Mouse (Mus musculus): ENCODE results near the gene Aip. TPM values are rescaled to one million over a fixed set of nuclear protein-coding genes. Genes with fewer than 3 reads are reported as not detected.

Aip gene
- total RNA-seq, 2 experiments from 2014 or later, result 20.9 to 52.1 TPM

DNA sequence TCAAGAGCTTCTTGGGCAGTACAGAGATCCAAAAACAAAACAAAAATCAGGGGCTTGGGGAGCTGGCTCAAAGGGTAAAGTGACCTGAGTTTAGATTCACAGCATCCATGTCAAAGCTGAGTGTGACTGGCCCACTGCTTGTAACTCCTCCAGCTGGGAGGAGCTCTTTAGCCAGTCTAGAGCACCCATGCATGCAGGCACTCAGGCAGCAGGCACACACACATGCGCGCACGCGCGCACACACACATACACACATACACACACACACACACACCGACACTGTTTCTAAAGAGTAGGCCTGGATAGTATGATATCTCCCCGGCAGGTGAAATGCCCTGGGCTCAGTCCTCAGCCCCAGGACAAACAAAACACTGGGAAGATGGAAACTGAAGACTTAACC, 8.7 kb downstream of the Aip start:
- no peak for ATAC-seq (replicated peaks; ENCODE audit: low FRiP score, poor library complexity, severe bottlenecking)

DNA sequence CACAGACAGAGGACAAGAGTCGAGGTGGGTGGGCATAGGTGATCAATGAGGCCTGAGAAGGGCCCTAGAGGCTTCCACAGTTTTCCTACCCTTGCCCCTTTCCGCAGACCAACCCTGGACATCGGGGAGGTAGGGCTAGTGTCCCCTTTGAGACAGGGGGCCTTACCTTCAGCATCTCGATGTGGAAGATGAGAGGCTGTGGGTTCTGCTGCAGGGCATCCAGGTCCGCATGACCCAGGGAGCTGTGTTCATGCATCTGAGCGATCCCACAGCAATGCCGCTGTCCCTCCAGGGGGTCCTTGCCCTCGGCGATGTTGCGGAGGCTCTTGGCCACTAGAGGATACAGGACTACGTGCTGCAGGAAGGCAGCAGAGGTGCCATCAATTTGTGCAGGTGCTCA, 9.8 kb downstream of the Aip start:
- no peak for ATAC-seq (replicated peaks; ENCODE audit: low FRiP score, poor library complexity, severe bottlenecking)

DNA sequence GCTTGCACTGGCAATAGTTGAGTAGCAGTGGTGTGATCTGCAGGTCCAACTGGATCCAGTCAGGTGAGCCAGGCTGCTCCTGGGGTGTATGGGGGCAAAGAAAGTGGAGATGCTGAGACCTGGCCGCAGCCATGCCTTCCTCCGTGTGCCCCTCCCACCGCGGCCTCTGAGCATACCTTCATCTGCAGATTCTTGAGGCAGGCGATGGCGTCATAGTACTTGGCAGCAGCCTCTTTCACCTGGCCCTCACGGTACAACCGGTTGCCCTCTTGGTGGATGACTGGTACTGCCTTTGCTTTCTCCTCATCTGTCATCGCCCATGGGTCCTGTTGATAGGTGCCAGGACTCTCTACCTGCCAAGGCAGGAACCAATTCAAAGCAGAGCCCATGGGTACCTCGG, 10.5 kb downstream of the Aip start:
- ATAC-seq (replicated peaks; ENCODE audit: low FRiP score, poor library complexity, severe bottlenecking), result no peak

DNA sequence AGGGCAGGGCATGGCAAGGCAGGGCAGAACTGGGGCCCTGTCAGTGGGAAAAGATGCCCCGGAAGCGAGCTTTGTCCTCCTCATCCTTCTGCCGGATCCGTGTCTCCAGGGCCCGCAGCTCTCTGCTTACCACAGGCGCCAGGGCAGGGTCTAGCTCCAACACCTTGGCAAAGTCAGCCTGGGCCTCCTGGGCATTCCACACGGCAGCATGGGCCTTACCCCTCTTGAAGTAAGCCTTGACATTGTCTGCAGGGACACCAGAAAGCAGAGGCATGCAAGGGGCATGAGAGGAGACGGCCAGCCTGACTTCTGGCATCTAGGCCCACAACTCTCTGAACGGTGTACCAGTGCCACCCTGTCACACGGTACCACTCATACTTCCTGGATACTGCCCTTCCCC, 11.1 kb downstream of the Aip start:
- no peak for ATAC-seq (replicated peaks; ENCODE audit: low FRiP score, poor library complexity, severe bottlenecking)

DNA sequence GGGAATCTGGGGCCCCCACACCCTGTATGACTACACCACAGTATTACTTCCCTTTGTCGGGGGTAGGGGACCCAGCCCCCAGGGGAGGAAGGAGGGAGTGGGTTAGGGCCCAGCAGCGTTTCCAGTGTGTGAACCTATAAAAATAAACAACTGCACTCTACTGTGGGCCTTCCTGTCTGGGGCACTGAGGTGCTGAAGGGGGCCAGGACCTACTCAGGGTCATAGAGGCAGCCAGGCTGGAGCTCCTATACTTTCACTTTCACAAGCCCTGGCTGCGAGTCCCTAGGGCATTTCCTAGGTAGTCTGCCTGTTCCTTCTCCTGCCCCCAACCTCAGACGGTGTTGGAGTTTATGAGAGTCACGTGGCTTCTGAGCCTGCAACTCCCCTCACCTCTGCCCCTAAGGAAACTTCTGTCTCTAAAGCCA, 11.8 kb downstream of the Aip start:
- peak; percentile 27 for ATAC-seq (replicated peaks; ENCODE audit: low FRiP score, poor library complexity, severe bottlenecking)

DNA sequence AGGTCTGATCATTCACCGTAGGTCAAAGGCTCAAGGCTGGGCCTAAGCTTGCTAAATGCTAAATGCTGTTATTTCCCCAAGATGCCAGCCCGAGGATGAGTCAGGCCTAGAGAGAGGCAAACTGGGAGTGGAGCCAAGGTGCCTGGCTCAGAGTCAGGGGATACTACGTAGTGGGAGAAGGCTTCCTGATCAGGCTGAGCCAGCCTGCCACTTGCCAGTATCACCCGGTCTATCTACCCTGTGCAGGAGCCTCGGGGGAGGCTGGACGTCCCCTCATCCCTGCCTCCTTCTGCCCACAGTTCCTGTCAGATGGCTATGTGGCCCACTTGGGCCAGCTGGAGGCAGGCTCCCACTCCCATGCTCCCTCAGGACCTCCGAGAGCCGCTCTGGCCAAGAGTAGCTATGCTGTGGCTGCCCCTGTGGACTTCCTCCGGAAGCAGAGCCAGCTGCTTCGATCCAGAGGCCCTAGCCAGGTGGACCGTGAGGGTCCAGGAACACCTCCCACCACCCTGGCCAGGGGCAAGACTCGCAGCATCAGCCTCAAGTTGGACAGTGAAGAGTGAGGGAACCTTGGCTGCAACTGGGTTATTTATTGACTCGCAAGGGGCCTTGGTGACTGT, 12.4 kb downstream of the Aip start:
- peak; percentile 88 for ATAC-seq (replicated peaks; ENCODE audit: low FRiP score, poor library complexity, severe bottlenecking)

DNA sequence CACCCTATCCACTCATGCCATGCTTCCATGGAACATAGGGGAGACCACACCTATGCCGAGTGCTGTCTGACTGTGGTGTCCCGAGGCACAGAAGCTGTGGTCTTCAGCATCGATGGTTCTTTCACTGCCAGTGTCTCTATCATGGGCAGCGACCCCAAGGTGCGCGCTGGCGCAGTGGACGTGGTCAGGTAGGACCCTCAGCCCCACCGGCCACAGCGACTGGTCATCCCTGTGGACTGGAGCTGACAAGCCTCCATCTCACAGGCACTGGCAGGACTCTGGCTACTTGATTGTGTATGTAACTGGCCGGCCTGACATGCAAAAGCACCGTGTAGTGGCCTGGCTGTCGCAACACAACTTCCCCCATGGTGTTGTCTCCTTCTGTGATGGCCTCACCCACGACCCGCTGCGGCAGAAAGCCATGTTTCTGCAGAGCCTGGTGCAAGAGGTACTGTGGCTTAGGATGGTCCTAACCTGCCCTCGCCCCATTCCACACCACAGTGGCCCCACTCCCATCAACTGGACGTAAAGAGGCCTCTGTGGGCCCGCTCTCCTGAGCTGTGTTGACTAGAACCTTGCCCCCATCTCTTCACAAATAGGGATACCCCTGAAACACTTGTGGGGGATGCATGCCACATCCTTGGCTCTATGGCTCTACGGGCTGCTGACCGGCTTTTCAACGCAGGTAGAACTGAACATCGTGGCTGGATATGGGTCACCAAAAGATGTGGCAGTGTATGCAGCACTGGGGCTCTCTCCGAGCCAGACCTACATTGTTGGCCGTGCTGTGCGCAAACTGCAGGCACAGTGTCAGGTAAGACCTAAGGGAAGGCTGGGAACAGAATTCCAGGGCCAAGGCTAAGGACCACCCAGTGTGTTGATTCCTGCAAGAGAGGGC, 13.3 kb downstream of the Aip start:
- no peak for ATAC-seq (replicated peaks; ENCODE audit: low FRiP score, poor library complexity, severe bottlenecking)

DNA sequence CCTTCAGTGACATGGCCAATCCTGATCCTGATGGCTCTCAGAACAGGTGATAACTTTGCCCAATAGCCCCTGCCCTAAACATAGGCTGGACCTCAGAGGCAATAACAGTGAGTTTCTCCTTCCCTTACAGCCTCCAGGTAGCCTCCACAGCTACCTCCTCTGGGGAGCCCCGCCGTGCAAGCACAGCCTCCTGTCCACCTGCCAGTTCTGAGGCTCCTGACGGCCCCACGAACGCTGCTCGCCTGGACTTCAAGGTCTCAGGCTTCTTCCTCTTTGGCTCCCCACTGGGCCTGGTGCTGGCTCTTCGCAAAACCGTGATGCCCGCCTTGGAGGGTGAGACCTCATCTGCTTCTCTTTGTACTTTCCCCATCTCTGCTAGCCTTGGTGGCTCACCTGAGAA, 17.1 kb downstream of the Aip start:
- no peak for ATAC-seq (replicated peaks; ENCODE audit: low FRiP score, poor library complexity, severe bottlenecking)

DNA sequence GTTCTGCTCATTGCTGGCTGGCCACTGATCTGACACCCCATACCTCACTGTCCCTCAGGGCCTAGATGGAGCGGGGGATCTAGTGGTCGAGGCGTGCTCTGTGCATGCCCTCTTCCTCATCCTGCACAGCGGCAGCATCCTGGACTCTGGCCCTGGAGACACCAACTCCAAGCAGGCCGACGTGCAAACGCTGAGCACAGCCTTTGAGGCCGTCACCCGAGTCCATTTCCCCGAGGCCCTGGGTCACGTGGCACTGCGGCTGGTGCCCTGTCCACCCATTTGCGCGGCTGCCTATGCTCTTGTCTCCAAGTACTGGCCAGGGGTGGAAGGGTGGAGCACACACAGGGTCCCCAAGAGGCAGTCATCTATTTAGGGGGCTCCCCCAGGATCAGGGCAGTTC, 19.0 kb downstream of the Aip start:
- no peak for ATAC-seq (replicated peaks; ENCODE audit: low FRiP score, poor library complexity, severe bottlenecking)

DNA sequence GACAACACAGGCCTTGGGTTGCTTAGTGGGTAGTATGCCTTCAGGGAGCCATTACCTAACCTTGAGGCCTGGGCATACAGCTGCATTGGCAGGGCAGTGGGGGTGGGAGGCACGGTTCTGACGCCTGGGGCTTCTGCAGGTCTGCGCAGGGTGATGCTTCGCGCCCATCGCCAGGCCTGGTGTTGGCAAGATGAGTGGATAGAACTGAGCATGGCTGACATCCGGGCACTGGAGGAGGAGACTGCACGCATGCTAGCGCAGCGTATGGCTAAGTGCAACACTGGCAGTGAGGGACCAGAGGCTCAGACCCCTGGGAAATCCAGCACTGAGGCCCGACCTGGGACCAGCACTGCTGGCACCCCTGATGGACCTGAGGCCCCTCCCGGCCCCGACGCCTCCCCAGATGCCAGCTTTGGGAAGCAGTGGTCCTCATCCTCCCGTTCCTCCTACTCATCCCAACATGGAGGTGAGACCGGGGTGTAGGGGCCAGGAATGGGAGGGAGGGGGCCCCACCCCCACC, 20.9 kb downstream of the Aip start:
- ATAC-seq (replicated peaks; ENCODE audit: low FRiP score, poor library complexity, severe bottlenecking), result no peak

DNA sequence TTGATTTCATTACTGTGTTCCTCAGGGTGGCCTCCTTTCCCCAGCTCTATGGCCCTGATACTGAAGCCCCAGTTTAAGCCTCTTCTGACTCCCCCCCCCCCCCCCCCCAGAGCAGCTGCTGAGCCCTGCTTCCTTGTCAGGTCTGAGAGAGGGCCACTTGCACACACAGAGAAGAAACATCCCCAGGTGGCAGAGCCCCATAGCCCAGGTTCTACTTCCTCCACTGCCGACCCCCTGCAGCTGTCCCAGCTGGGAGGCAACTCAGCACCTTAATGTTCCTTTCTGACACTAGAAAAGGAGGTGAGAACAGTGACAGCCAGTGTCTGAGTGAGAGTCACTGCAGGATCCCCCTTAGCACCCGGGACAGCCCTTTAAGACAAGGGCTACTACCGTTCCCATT, 21.9 kb downstream of the Aip start:
- ATAC-seq (replicated peaks; ENCODE audit: low FRiP score, poor library complexity, severe bottlenecking), result no peak

DNA sequence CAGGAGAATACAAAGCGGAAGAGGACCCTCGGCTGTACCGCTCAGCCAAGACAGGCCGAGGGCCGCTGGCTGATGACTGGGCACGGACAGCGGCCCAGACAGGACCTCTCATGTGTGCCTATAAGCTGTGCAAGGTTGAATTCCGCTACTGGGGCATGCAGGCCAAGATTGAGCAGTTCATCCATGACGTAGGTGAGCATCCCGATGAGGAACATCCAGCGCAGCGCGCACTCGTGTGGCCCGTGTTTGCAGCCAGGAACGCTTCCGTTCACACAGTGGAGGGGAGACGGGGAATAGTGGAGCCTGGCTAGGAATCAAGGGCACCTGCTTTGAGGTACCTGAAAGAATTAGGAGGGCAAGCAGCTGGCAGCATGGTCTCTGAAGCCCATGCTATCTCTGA, 22.4 kb downstream of the Aip start:
- ATAC-seq (replicated peaks; ENCODE audit: low FRiP score, poor library complexity, severe bottlenecking), result no peak

DNA sequence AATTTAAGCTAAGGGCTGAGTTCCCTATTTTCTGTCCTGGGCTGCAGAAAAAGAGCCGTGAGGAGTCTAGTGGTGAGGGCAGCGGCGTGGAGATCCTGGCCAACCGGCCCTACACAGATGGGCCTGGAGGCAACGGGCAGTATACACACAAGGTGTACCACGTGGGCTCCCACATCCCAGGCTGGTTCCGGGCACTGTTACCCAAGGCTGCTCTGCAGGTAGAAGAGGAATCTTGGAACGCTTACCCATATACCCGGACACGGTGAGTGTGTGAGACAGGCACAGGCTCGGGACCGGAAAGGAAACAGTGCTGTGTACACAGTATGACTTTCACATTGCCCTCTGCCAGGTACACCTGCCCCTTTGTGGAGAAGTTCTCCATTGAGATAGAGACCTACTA, 23.0 kb downstream of the Aip start:
- no peak for ATAC-seq (replicated peaks; ENCODE audit: low FRiP score, poor library complexity, severe bottlenecking)

DNA sequence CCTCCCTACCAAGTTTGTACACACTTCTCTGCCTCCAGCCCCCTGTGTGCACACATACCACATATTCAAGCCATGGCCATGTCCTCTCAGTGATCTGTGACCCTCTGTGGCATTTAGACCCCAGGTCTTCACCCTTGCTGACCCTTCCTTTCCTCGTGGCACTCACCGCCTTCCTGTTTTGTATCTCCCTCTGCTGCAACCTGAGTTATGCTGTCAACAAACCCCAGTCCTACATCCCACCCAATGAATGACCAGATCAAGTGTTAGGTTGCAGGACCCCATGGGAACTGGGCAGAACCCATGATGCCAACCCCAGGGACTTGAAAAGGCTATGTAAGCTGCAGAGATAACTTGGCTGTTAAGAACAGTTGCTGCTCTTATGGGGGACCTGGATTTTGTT, 23.6 kb downstream of the Aip start:
- no peak for ATAC-seq (replicated peaks; ENCODE audit: low FRiP score, poor library complexity, severe bottlenecking)

DNA sequence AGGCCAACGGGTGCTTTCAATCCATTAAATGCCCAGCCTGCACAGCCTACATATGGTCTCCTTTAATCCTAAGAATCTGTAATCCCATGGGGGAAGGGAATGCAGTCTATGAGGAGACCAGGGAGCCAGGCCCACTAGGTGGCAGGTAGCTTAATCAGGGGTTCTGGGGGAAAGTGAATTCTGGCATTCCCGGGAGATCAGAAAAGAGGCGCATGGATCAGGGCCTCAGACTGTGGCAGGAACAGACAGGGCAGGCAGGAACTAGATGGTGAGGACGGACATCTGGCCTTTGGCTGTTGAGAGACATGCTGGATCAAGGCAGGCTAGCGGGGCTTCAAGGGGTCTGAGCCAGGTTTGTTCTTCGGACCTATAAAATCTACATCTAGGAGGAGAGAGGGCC, 24.2 kb downstream of the Aip start:
- ATAC-seq (replicated peaks; ENCODE audit: low FRiP score, poor library complexity, severe bottlenecking), result no peak

DNA sequence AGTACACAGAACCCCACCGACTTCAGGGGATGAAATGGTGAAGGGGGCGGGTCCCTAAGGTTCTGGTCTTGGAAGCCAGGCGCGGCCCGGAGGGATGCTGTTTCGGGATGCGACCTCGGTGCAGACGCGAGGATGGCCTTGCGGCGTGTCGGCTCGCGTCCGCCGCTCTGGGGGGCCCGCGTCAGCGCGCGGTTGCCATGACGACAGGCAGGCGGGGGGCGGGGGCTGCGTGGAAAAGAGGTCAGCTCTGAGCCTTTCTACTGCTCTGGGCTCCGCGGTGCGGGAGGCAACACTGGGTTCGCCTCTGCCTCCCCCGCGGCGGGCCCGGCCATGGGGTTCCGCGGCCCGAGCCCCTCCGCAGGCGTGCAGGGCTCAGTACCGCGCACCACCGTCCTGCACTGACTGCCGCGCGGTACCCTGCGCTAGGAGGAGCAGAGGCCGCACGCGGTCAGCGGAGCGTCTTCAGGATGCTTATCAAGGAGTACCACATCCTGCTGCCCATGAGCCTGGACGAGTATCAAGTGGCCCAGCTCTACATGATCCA, 24.9 kb downstream of the Aip start:
- ATAC-seq (replicated peaks; ENCODE audit: low FRiP score, poor library complexity, severe bottlenecking), result no peak

DNA sequence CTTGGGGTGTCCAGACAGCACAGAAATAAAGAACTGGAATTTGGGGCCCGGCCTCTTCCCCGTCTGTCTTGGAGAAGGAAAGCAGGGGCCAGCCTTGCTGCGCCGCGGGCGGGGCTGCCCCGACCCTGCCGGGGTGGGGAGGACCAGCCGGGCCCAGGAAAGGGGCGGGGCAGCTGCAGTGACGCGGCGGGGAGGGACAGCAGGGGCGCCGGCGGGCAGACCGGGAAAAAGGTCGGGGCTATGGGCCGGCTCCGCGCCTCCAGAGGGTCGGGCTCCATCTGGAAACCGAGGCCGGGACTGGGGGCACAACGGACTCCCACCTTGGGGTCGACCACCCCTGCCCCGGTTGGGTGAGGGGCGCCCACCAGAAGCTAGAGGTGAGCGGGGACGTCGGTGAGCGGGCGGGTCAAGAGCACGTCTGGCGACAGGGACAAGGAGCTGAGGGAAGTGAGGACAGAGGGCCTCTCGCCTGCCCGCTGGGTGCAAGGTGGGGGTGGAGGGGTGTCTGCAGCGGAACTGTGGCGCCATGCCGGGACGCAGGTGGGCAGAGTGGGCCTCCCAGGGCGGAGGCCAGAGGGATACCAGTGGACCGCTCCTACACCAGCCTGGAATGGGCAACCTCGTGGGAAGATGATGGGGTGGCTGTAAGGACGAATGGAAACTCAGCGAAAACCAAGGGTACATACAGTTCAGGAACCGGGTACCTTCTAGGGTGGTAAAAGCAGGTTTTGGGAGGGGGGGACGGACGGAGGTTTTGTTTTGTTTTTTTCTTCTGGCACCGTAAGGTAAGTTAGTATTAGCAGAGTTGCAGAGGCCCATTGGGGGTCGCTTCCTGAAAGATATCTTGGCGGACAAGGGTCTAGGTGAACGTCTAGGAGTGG, 25.6 kb downstream of the Aip start, which contains the start of gene Pitpnm1:
Pitpnm1 (plus strand) TSS at position 162 of the 881 bp plus-strand sequence.
- peak; percentile 34 for ATAC-seq (replicated peaks; ENCODE audit: low FRiP score, poor library complexity, severe bottlenecking)

DNA sequence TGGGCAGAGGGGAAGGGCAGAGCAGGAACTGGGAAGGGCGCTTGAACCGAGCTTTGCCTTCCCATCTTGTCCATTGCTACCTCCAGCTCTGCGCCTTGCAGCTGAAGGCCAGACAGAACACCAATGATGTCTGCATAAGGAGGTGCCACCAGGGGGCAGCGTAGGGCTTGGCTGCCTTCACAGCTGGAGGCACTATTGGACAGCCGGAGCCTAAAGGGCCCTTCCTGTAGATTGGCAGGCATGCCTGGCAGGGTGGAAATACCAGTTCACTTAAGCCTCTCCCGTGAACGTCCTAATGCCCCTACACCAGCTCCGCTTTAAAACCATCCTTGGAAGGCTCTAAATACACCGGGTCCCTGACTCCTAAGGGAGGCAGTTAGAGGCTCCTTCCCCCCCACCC, 26.6 kb downstream of the Aip start:
- peak; percentile 58 for ATAC-seq (replicated peaks; ENCODE audit: low FRiP score, poor library complexity, severe bottlenecking)

DNA sequence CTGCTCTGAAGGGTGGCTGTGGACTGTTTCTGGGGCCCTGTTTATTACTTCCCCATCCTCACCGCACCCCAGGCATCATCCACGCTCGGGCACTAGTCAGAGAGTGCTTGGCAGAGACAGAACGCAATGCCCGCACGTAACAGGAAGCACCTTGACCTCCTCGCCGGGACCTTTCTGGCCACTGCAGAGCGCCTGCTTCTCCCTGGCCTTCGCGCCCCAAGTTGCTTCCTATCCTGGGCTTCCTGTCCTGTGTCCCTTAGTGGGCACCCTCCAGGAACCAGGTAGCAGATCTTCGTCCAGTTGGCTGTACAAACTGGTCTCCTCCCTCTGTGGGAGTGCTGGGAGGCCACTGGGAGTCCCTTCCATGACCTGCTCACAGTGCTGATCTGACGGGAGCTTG, 27.2 kb downstream of the Aip start:
- no peak for ATAC-seq (replicated peaks; ENCODE audit: low FRiP score, poor library complexity, severe bottlenecking)

DNA sequence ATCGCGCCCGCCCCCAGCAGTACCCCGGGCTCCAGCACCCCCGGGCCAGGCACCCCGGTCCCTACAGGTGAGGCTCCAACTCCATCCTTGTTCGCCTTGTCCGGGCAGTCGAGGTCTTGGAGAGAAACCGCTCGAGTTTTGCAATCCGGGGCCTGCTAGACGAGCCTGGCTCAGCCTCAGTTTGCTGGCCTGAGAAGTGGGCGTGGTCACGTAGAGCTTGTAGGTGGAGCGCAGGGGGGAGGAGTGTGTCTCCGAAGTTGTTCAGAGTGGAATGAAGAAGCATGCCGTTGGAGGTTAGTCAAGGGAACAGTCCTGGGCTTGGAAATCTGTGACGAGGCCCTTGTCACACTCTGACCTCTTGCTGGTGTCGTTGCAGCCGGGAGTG, 28.2 kb downstream of the Aip start:
- peak; percentile 62 for ATAC-seq (replicated peaks; ENCODE audit: low FRiP score, poor library complexity, severe bottlenecking)
